Mouse (Mus musculus) forebrain, embryonic 13.5 days (tissue): ENCODE data around the gene Cfap58. TPM values are rescaled to one million over a fixed set of nuclear protein-coding genes. Genes with fewer than 3 reads are reported as not detected.
A peak's percentile ranks its signal among the peaks of the same experiment; 100 is the strongest.

Experiments used
- ATAC-seq: fragments of 200-750 bp; cut with Nextera tagmentation; 2 replicates; pipeline ENCODE4 v1.8.0; 2017
- H3K27ac ChIP-seq: fragments of 300-500 bp; sonication (generic); 2 replicates; pipeline ENCODE4 v1.5.1; 2015; ENCODE audit warnings: inconsistent platforms, mild to moderate bottlenecking, moderate library complexity
- H3K27me3 ChIP-seq: fragments of 300-500 bp; sonication (generic); 2 replicates; pipeline ENCODE4 v1.6.1; 2015; ENCODE audit warnings: mild to moderate bottlenecking, inconsistent platforms
- H3K36me3 ChIP-seq: fragments of 300-500 bp; sonication (generic); 2 replicates; pipeline ENCODE4 v1.6.1; 2015; ENCODE audit warnings: mild to moderate bottlenecking, inconsistent platforms; ENCODE audit not compliant: poor library complexity, severe bottlenecking
- H3K4me1 ChIP-seq: fragments of 300-500 bp; sonication (generic); 2 replicates; pipeline ENCODE4 v1.6.1; 2015; ENCODE audit warnings: inconsistent platforms
- H3K4me2 ChIP-seq: fragments of 300-500 bp; sonication (generic); 2 replicates; pipeline ENCODE4 v1.6.1; 2015; ENCODE audit warnings: inconsistent platforms, mild to moderate bottlenecking, moderate library complexity
- H3K4me3 ChIP-seq: fragments of 300-500 bp; sonication (generic); 2 replicates; pipeline ENCODE4 v1.5.1; 2015; ENCODE audit warnings: mild to moderate bottlenecking, inconsistent platforms
- H3K9ac ChIP-seq: fragments of 300-500 bp; sonication (generic); 2 replicates; pipeline ENCODE4 v1.6.1; 2015; ENCODE audit warnings: mild to moderate bottlenecking, inconsistent platforms
- H3K9me3 ChIP-seq: fragments of 300-500 bp; sonication (generic); replicated peaks from 2 replicates; pipeline ENCODE4 v1.6.1; 2016; ENCODE audit warnings: inconsistent platforms
- WGBS: fragments of 180-500 bp; shearing (Covaris S2); methylation state at CpG from one replicate; pipeline ENCODE4 v1.1.7; 2015; 5-methylcytosine and 5-hydroxymethylcytosine counted together
- polyA plus RNA-seq: library from polyadenylated mRNA; unstranded; fragments of >200 nt; fragmentation: Nextera tagmentation; extraction: Ambion mirVana; gene quantifications from 2 replicates; pipeline ENCODE4 v1.2.1, GENCODE M21; 2015

Cfap58 gene
- polyA plus RNA-seq, 1 experiment from 2014 or later: 0.21 TPM

DNA sequence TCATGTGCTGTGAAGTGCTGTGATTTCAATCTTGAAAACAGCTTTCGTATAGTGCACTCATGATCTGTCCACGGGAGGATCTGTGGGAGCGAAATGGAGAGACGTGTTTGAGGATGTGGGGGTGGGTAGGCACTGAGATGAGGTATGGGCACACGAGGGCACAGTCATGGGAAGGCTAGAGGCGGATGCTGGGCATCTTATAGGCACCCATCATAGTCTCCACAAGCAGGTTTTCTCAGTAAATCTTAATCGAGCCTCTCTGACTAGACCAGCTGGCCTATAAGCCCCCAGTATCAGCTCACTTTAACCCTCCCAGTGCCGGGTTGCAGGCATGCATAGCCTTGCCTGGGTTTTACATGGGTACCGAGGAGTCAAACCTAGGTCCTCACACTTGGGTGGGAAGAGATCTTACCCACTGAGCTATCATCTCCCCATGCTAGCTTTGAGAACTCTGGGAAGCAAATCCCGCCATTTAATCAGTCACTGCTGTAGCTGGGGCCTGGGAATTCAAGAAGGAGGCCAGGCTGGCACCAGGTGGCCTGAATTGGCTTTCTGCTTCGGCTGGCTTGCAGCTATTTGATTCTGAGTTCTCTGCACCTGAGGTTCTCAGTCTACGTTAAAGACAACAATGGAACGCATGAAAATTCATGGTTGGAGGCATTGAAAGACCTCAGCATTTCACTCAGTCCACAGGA is 51.6 kb downstream of the Cfap58 start:
- Histone ChIP-seq H3K27ac (no peak overlapping the region), H3K9me3 (peaks cover 5% of the 10 kb centered on the region; the same call in 1 of the 2 replicates), H3K27me3 (no peaks in the 10 kb centered on the region), H3K36me3 (no peaks in the 10 kb centered on the region), H3K4me1 (no peaks in the 10 kb centered on the region), H3K4me3 (no peak overlapping the region), H3K9ac (no peak overlapping the region), H3K4me2 (no peak overlapping the region)
- ATAC-seq: 0 out of 2 replicates have a peak, but pooled peaks have one; percentile 8
- WGBS: 67% methylated on average over 13 of the region's 13 CpGs

DNA sequence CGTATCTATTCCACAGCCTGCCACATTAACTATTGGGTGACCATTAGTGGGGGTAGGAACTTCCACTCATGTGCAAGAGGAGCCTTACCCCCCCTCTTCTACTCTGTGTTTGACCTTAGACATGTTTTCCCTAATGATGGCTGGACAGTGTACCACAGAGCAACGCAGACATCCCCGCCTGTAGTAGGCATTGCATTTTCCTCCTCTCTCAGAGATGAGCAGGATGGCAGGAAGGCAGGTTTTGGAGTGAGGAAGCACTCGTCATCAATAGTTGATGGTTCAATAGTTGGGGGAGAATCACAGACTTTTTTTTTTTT is 52.1 kb downstream of the Cfap58 start:
- no peaks in the 10 kb centered on the region for H3K36me3 ChIP-seq
- no peaks in the 10 kb centered on the region for H3K27me3 ChIP-seq
- ATAC-seq: no peak
- peaks cover 5% of the 10 kb centered on the region; the same call in 1 of the 2 replicates for H3K9me3 ChIP-seq
- no peak overlapping the region for H3K9ac ChIP-seq
- H3K4me2 ChIP-seq: no peak overlapping the region
- H3K4me1 ChIP-seq: no peaks in the 10 kb centered on the region
- WGBS: 75% methylated on average over 4 of the region's 4 CpGs
- no peak overlapping the region for H3K4me3 ChIP-seq
- H3K27ac ChIP-seq: no peak overlapping the region

DNA sequence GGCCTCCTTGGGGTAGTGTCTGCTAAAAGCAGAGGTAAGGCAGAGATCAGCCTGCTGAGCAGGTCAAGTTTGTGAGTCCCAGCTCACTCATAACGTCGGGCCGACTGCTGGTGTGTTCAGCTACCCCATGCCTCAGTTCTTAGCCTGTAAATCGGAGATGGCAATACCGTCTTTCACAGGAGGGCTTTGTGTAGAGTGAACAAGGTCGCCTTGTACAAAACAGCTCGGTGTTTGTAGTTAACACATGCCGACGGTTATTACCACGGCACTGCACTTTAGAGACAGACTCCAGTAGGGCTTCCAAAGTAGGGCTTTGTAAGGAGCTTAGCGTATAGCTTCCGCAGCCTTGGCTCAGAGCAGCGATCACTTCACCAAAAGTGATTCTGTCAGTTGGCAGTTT is 63.8 kb downstream of the Cfap58 start:
- WGBS: 66% methylated on average over 13 of the region's 13 CpGs
- no peak overlapping the region for H3K27ac ChIP-seq

DNA sequence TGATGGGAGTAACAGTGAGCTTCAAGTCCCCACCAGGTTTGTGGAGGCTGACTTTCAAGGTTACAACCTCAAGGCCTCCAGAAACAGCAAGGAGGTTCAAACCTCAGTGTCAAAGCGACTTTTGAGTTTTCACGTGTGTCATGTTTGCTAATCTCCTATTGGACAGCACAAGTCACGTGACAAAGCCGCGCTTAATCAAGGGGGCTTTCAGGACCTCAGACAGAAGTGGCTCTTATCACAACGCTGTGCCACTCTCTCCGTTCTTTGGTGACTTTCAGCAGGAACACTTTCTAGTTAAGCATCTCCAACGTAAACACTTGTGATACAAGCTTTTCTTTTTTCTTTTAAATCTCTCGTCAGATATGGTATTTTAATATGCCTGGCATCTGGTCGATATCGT is 64.3 kb downstream of the Cfap58 start:
- no peak overlapping the region for H3K9ac ChIP-seq
- H3K36me3 ChIP-seq: no peaks in the 10 kb centered on the region
- no peaks in the 10 kb centered on the region for H3K9me3 ChIP-seq
- no peak overlapping the region for H3K4me2 ChIP-seq
- no peaks in the 10 kb centered on the region for H3K4me1 ChIP-seq
- no peak for ATAC-seq
- 90% methylated on average over 11 of the region's 11 CpGs for WGBS
- no peak overlapping the region for H3K27ac ChIP-seq
- no peaks in the 10 kb centered on the region for H3K27me3 ChIP-seq
- H3K4me3 ChIP-seq: no peak overlapping the region

More for the DNA sequence above, 63.8 kb downstream of the Cfap58 start:
- Histone ChIP-seq H3K4me3 (no peak overlapping the region), H3K9ac (no peak overlapping the region), H3K36me3 (no peaks in the 10 kb centered on the region), H3K9me3 (no peaks in the 10 kb centered on the region), H3K27me3 (no peaks in the 10 kb centered on the region), H3K4me2 (no peak overlapping the region), H3K4me1 (no peaks in the 10 kb centered on the region)
- ATAC-seq: no peak

DNA sequence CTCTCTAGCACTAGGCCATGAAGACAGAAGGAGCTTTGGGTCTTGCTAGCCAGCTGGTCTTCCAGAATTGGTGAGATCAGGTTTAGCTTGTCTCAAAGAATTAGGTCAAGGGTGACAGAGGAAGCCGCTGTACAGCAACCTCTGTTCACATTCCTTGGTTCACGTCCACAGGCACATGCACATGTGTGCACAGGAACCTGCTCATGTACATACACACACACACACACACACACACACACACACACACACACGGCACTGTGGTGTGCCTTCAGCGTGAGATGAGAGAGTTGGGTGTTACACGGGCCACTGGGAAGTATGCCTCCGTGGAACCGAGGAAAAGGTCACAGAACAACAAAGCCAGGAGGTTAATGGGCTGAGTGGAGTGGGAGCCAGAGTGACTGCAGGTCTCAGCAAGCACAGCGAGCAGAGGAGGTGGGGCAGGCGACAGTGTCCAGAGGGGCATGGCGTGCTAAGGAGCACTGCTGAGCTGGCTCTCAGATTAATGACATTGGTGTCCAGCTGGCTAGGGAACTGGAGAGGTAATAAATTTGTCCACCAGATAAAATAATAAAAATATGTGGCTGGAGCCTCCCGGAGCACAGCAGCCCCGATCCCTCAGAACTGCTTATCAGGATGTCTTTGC is 71.4 kb downstream of the Cfap58 start:
- H3K9me3 ChIP-seq: no peaks in the 10 kb centered on the region
- no peak for ATAC-seq
- no peak overlapping the region for H3K27ac ChIP-seq
- no peaks in the 10 kb centered on the region for H3K27me3 ChIP-seq
- H3K4me1 ChIP-seq: no peaks in the 10 kb centered on the region
- 82% methylated on average over 12 of the region's 12 CpGs for WGBS
- no peak overlapping the region for H3K4me2 ChIP-seq
- no peak overlapping the region for H3K4me3 ChIP-seq
- no peaks in the 10 kb centered on the region for H3K36me3 ChIP-seq
- H3K9ac ChIP-seq: no peak overlapping the region

DNA sequence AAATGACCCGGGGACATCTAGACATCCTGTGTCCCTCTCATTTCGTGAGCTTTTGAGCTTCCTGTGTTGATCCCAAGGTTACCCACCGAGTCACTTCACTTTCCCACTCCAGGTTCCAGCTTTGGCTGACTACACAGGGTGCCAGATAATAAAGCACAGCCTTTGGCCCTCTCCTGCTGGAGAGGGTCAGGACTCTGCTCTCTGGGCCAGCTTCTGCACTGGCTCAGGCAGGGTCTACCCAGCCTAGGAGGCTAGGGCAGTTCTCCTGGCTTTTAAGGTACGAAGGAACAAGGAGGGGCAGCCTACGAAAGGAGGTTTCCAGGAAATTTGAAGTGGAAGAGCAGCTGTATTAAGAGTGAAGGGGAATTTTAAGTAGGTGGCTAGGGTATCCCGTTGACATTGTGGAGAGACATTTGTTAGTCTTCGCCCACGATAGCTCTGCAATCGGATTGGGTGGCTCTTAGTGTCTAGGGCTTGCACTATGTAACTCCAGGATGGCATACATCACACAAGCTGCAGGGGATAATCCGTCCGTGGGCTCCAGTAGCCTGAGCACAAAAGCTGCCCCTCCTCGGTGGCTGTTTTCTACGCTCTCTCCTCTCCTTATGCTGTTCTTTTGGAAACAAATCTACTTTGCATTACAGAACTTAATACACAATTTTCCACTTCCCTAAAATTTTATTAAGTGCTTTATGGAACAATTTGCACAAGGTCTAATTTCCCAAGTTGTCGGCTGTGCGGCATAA is 72.3 kb downstream of the Cfap58 start:
- no peaks in the 10 kb centered on the region for H3K36me3 ChIP-seq
- no peaks in the 10 kb centered on the region for H3K27me3 ChIP-seq
- H3K9me3 ChIP-seq: no peaks in the 10 kb centered on the region
- no peak overlapping the region for H3K4me3 ChIP-seq
- WGBS: 74% methylated on average over 15 of the region's 15 CpGs
- no peaks in the 10 kb centered on the region for H3K4me1 ChIP-seq
- no peak overlapping the region for H3K27ac ChIP-seq
- no peak overlapping the region for H3K9ac ChIP-seq
- H3K4me2 ChIP-seq: no peak overlapping the region
- no peak for ATAC-seq

DNA sequence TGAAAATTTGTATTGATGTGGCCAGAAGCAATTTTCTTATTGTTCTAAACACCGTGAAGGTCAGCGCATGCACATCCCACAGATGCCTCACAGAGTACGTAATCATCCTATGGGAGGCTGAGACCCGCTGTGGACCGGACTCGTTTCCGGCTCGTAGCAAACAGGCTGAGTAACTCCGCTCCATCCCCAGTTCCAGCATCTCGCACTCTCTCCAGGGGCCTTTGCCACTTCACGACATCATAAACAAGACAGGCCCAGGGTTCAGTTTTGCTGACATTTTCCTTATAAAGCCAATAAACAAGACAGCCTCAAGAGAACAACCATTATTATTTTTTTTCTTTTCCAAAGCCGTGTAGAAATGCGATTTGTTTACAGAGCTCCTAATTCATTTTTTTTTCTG is 82.6 kb downstream of the Cfap58 start:
- WGBS: 60% methylated on average over 13 of the region's 13 CpGs
- Histone ChIP-seq H3K4me3 (no peak overlapping the region), H3K27me3 (no peaks in the 10 kb centered on the region), H3K36me3 (no peaks in the 10 kb centered on the region), H3K4me1 (no peaks in the 10 kb centered on the region), H3K9me3 (no peaks in the 10 kb centered on the region), H3K4me2 (no peak overlapping the region), H3K27ac (no peak overlapping the region), H3K9ac (no peak overlapping the region)
- no peak for ATAC-seq

DNA sequence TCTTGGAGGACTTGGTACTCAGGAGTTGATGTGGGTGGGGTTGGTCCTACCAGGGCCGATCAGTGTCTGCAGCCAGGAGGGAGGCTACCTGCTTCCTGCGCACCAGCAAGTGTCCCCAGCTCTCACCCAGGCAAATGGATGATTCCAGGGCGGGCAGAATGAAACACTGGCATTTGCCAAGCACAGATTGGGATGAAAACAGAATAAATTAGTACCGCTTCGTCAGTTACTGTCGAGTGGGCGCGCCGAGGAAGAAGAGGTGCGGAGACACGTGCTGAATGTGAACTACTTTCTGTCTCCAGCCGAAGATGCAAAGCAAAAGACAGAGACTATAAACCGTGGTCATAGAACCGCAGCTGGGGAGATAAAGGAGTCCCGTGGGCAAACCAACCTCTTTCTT is 84.0 kb downstream of the Cfap58 start:
- no peak overlapping the region for H3K4me3 ChIP-seq
- H3K9ac ChIP-seq: no peak overlapping the region
- no peaks in the 10 kb centered on the region for H3K9me3 ChIP-seq
- no peaks in the 10 kb centered on the region for H3K36me3 ChIP-seq
- no peak for ATAC-seq
- no peak overlapping the region for H3K4me2 ChIP-seq
- H3K27ac ChIP-seq: no peak overlapping the region
- no peaks in the 10 kb centered on the region for H3K4me1 ChIP-seq
- H3K27me3 ChIP-seq: no peaks in the 10 kb centered on the region
- WGBS: 75% methylated on average over 15 of the region's 15 CpGs

DNA sequence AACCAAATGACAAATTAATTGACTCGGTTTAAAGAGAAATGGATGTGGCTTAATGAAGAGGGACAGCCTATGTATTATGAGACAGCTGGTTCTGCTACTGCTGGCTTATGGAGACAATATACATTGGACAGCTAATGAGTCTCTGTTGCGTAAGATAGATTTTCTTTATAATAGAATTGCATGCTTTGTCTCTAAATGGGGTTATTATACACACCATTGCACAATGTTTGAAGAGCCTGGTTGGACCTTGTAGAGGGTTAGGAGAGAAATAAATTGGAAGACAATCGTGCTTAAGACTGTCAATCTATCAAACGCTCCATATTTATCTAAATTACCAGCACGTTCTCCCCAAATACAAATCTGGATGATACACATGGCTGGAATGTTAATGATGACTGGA is 85.3 kb downstream of the Cfap58 start:
- WGBS: 61% methylated on average over 5 of the region's 5 CpGs
- no peak for ATAC-seq

DNA sequence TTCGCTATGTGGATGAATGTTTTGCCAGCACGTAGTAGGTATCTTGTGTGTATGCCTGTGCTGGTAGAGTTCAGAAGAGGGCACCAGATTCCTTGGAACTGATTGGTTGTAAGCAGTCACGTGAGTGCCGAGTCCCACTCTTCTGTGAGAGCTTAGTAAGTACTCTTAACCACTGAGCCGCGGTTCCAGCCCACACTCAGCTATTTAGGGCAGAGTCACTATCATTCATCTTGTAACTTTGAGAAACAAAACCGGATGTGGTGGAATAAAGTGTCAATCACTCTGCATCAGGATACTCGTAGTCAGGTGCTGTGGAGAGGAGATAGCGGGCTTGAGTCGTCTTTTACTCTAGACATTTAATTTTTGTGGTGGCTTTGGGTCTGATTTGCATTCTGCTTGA is 86.3 kb downstream of the Cfap58 start:
- no peak for ATAC-seq
- Histone ChIP-seq H3K4me3 (no peak overlapping the region), H3K36me3 (no peaks in the 10 kb centered on the region), H3K4me2 (no peak overlapping the region), H3K9ac (no peak overlapping the region), H3K27ac (no peak overlapping the region), H3K4me1 (no peaks in the 10 kb centered on the region), H3K9me3 (no peaks in the 10 kb centered on the region), H3K27me3 (no peaks in the 10 kb centered on the region)
- WGBS: 92% methylated on average over 10 of the region's 10 CpGs

More for the DNA sequence above, 85.3 kb downstream of the Cfap58 start:
- Histone ChIP-seq H3K36me3 (no peaks in the 10 kb centered on the region), H3K4me3 (no peak overlapping the region), H3K9ac (no peak overlapping the region), H3K27me3 (no peaks in the 10 kb centered on the region), H3K27ac (no peak overlapping the region), H3K4me1 (no peaks in the 10 kb centered on the region), H3K9me3 (no peaks in the 10 kb centered on the region), H3K4me2 (no peak overlapping the region)

DNA sequence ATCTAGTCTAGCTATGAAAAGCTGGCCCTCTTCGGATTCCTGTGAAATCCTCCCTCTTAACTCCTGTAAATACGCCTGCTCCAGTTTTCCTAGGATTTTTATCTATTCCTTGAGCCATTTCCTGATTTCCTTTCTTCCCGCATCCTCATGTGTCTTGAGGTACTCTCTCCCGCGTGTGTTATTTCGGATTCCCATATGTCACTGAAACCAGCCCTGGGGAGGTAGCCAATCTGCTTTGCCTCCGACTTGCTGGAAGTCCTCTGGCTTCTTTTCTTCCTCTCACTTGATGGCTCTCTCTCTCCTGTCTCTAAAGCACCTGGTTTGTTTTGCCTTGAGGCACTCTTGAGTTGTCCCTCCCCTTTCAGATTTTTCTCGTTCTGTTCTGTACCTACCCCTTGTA is 87.9 kb downstream of the Cfap58 start:
- no peak overlapping the region for H3K9ac ChIP-seq
- H3K27ac ChIP-seq: no peak overlapping the region
- no peak for ATAC-seq
- no peaks in the 10 kb centered on the region for H3K4me1 ChIP-seq
- 91% methylated on average over 8 of the region's 8 CpGs for WGBS
- no peak overlapping the region for H3K4me3 ChIP-seq
- H3K4me2 ChIP-seq: no peak overlapping the region
- no peaks in the 10 kb centered on the region for H3K9me3 ChIP-seq
- H3K27me3 ChIP-seq: no peaks in the 10 kb centered on the region
- no peaks in the 10 kb centered on the region for H3K36me3 ChIP-seq

DNA sequence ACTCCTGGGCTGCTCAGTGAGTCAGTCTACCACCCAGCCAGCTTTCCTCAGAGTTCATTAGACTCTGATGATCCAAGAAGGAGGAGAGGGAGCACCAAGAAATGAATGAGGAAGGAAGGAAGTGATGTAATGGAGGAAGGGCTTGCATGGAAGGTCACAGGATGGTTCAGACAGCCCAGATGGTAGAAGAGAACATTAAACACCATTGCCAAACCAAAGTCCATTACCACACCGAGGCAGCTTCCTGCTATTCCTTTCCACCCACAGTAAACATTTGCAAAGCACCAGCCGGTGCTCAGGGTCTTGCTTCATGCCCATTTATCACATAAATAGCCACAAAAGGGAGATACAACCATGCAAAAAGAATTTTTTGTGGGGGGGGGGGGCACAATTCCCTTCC is 89.4 kb downstream of the Cfap58 start:
- no peaks in the 10 kb centered on the region for H3K27me3 ChIP-seq
- no peak overlapping the region for H3K9ac ChIP-seq
- no peak overlapping the region for H3K4me2 ChIP-seq
- WGBS: 84% methylated on average over 2 of the region's 2 CpGs
- ATAC-seq: no peak
- H3K4me3 ChIP-seq: no peak overlapping the region
- no peaks in the 10 kb centered on the region for H3K36me3 ChIP-seq
- H3K4me1 ChIP-seq: no peaks in the 10 kb centered on the region
- H3K9me3 ChIP-seq: no peaks in the 10 kb centered on the region
- H3K27ac ChIP-seq: no peak overlapping the region
